Mouse (Mus musculus): ENCODE data around the gene Ndufs5. TPM values are rescaled to one million over a fixed set of nuclear protein-coding genes. Genes with fewer than 3 reads are reported as not detected.

Ndufs5 gene
- polyA plus RNA-seq, 1 experiment = 16.5 TPM

- TF ChIP-seq POLR2A (IDR thresholded peaks at IDR 0.05; ENCODE audit: low read depth, low read length) (no peak), CTCF (IDR thresholded peaks at IDR 0.05; ENCODE audit: extremely low read depth, insufficient read length, insufficient replicate concordance, low read depth, low read length) (no peak)
- Histone ChIP-seq H3K27ac (ENCODE audit: insufficient read depth, low read depth, low read length) (peak overlapping the region; percentile 17), H3K4me3 (ENCODE audit: low read depth, low read length) (peak overlapping the region; percentile 84), H3K4me1 (ENCODE audit: control insufficient read depth, insufficient read depth, insufficient read length, low read length) (peaks cover 2% of the 10 kb centered on the region; the same call in 1 of the 2 replicates), H3K36me3 (ENCODE audit: control insufficient read depth, insufficient read depth, low read length) (no peaks in the 10 kb centered on the region; the same call in none of the 2 replicates), H3K27me3 (ENCODE audit: control insufficient read depth, insufficient read depth, low read length) (no peaks in the 10 kb centered on the region)
- 2% methylated on average over 10 of the region's 10 CpGs for WGBS
Measured at GRCm38 (mm10) chr4:123748726-123749415, 30.9 kb upstream of the Ndufs5 start.

- Histone ChIP-seq H3K27ac (ENCODE audit: insufficient read depth, low read depth, low read length) (no peak overlapping the region), H3K27me3 (ENCODE audit: control insufficient read depth, insufficient read depth, low read length) (no peaks in the 10 kb centered on the region)
Measured at GRCm38 (mm10) chr4:123745221-123745775, 27.3 kb upstream of the Ndufs5 start.

GRCm38 (mm10) chr4:123742891-123743290 lies 24.9 kb upstream of the Ndufs5 start:
- Histone ChIP-seq H3K4me3 (ENCODE audit: low read depth, low read length) (no peak overlapping the region), H3K36me3 (ENCODE audit: control insufficient read depth, insufficient read depth, low read length) (peaks cover 43% of the 10 kb centered on the region), H3K27ac (ENCODE audit: insufficient read depth, low read depth, low read length) (no peak overlapping the region), H3K27me3 (ENCODE audit: control insufficient read depth, insufficient read depth, low read length) (no peaks in the 10 kb centered on the region; the same call in 1 of the 2 replicates), H3K4me1 (ENCODE audit: control insufficient read depth, insufficient read depth, insufficient read length, low read length) (no peaks in the 10 kb centered on the region; the same call in 1 of the 2 replicates)
- TF ChIP-seq POLR2A (IDR thresholded peaks at IDR 0.05; ENCODE audit: low read depth, low read length) (no peak), CTCF (IDR thresholded peaks at IDR 0.05; ENCODE audit: extremely low read depth, insufficient read length, insufficient replicate concordance, low read depth, low read length) (no peak)
- 73% methylated on average over 1 of the region's 1 CpGs for WGBS

More at GRCm38 (mm10) chr4:123745221-123745775, 27.3 kb upstream of the Ndufs5 start:
- no peak overlapping the region for H3K4me3 ChIP-seq (ENCODE audit: low read depth, low read length)
- H3K4me1 ChIP-seq (ENCODE audit: control insufficient read depth, insufficient read depth, insufficient read length, low read length) = no peaks in the 10 kb centered on the region; the same call in 1 of the 2 replicates
- peaks cover 23% of the 10 kb centered on the region for H3K36me3 ChIP-seq (ENCODE audit: control insufficient read depth, insufficient read depth, low read length)
- 95% methylated on average over 4 of the region's 4 CpGs for WGBS
- no peak for TF ChIP-seq POLR2A (IDR thresholded peaks at IDR 0.05; ENCODE audit: low read depth, low read length)
- TF ChIP-seq CTCF (IDR thresholded peaks at IDR 0.05; ENCODE audit: extremely low read depth, insufficient read length, insufficient replicate concordance, low read depth, low read length) = no peak

DNA sequence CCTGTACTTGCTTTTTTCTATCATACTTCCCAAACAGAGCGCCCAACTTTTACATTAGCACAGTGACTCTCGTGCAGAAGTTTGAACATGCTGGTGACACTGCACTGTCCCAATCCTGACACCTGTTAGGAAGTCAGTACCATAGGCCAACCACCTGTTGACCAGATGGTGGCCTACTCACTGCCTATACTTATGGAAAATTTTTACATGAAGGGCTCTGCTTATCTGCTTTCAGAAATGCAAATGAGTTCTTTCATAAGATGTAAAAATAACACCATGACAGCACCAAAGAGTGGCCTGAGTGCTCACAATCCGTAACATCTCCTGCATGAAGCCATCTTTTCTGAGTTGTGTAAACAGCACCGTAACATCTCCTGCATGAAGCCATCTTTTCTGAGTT lies 20.7 kb upstream of the Ndufs5 start:
- Histone ChIP-seq H3K27me3 (ENCODE audit: control insufficient read depth, insufficient read depth, low read length) (no peaks in the 10 kb centered on the region; the same call in 1 of the 2 replicates), H3K27ac (ENCODE audit: insufficient read depth, low read depth, low read length) (no peak overlapping the region), H3K4me3 (ENCODE audit: low read depth, low read length) (no peak overlapping the region), H3K4me1 (ENCODE audit: control insufficient read depth, insufficient read depth, insufficient read length, low read length) (no peaks in the 10 kb centered on the region; the same call in 1 of the 2 replicates), H3K36me3 (ENCODE audit: control insufficient read depth, insufficient read depth, low read length) (peaks cover 61% of the 10 kb centered on the region)
- TF ChIP-seq CTCF (IDR thresholded peaks at IDR 0.05; ENCODE audit: extremely low read depth, insufficient read length, insufficient replicate concordance, low read depth, low read length) (no peak), POLR2A (IDR thresholded peaks at IDR 0.05; ENCODE audit: low read depth, low read length) (no peak)
- 92% methylated on average over 4 of the region's 4 CpGs for WGBS

DNA sequence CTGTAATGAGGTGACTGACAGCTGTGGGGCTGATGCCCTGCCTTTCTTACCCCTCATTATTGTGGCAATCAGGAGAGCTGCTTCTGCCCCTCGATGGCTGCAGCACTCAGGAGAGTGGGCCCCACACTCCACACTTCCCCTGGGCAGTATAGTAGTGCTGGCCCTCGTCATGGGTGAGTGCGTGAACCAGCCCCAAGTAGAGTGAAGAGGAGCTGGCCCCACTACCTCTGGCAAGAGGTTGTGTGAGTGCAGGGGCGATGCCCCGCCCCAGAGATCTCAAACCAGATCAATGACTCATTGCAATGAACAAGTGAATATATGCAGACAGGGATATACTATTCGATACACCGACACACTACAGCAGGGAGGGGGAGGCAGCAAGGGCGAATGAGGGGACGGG lies 15.5 kb upstream of the Ndufs5 start:
- Histone ChIP-seq H3K4me3 (ENCODE audit: low read depth, low read length) (no peak overlapping the region), H3K36me3 (ENCODE audit: control insufficient read depth, insufficient read depth, low read length) (peaks cover 28% of the 10 kb centered on the region), H3K27ac (ENCODE audit: insufficient read depth, low read depth, low read length) (no peak overlapping the region), H3K4me1 (ENCODE audit: control insufficient read depth, insufficient read depth, insufficient read length, low read length) (no peaks in the 10 kb centered on the region), H3K27me3 (ENCODE audit: control insufficient read depth, insufficient read depth, low read length) (no peaks in the 10 kb centered on the region; the same call in 1 of the 2 replicates)
- WGBS = 89% methylated on average over 9 of the region's 9 CpGs
- no peak for TF ChIP-seq CTCF (IDR thresholded peaks at IDR 0.05; ENCODE audit: extremely low read depth, insufficient read length, insufficient replicate concordance, low read depth, low read length)
- TF ChIP-seq POLR2A (IDR thresholded peaks at IDR 0.05; ENCODE audit: low read depth, low read length) = no peak

DNA sequence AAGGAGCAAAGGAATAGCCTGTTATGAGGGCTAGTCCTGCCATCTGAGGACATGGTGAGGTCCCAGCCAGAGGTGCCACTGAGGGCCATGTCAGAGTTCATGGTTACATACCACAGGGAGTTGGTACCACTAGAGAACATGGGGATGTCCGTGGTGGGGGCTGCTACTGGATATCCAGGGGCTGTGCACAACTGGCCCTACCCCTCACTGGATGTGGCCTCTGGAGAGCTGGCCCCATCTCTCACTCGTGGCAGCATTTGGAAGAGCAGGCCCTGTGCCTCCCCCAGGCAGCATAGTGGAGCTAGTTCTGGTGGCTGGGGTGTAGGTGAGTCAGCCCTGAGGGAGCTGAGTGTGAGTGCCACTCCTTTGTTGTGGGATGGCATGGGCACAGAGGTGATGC lies 14.9 kb upstream of the Ndufs5 start:
- WGBS = 85% methylated on average over 2 of the region's 2 CpGs
- TF ChIP-seq CTCF (IDR thresholded peaks at IDR 0.05; ENCODE audit: extremely low read depth, insufficient read length, insufficient replicate concordance, low read depth, low read length) = no peak
- no peak for TF ChIP-seq POLR2A (IDR thresholded peaks at IDR 0.05; ENCODE audit: low read depth, low read length)

DNA sequence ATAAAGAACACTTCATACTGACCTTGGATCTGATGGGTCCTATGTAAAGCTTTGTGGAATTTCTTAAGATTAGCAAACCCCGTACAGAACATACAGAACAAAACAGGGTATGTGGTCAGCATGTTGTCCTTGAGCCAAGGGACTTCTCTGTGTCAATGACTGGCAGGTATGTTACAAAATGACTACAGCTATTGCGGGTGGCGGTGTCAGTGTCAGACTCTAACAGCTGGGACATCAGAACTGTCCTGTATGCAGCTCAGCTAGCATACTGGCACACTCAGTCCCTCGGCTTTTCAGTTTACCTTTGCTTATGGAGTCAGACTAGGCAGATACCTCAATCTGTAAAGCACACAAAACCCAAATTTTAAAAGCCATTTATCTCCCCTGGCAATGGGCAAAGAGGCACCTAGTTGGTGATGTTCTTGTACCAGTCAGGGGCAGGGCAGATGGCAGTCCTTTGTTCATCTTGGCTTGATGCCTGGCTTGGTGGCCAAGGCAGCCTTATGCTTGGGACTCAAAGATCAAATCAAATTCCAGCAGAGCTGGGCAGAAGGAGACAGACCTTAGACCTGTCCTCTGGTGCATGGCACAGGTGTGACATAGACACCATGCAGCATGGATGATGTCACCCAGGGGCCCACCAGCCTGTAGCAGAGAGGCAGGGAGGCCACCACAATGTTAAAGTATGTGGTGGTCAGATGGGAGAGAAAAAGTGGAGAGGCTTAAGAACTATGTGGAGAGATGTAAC lies 14.3 kb upstream of the Ndufs5 start:
- Histone ChIP-seq H3K4me1 (ENCODE audit: control insufficient read depth, insufficient read depth, insufficient read length, low read length) (no peaks in the 10 kb centered on the region), H3K4me3 (ENCODE audit: low read depth, low read length) (no peak overlapping the region), H3K36me3 (ENCODE audit: control insufficient read depth, insufficient read depth, low read length) (peaks cover 19% of the 10 kb centered on the region), H3K27me3 (ENCODE audit: control insufficient read depth, insufficient read depth, low read length) (no peaks in the 10 kb centered on the region), H3K27ac (ENCODE audit: insufficient read depth, low read depth, low read length) (no peak overlapping the region)
- TF ChIP-seq POLR2A (IDR thresholded peaks at IDR 0.05; ENCODE audit: low read depth, low read length) = no peak
- TF ChIP-seq CTCF (IDR thresholded peaks at IDR 0.05; ENCODE audit: extremely low read depth, insufficient read length, insufficient replicate concordance, low read depth, low read length) = no peak
- WGBS = 90% methylated on average over 4 of the region's 4 CpGs

More for the DNA sequence above, 14.9 kb upstream of the Ndufs5 start:
- peaks cover 23% of the 10 kb centered on the region for H3K36me3 ChIP-seq (ENCODE audit: control insufficient read depth, insufficient read depth, low read length)
- no peak overlapping the region for H3K4me3 ChIP-seq (ENCODE audit: low read depth, low read length)
- no peaks in the 10 kb centered on the region for H3K27me3 ChIP-seq (ENCODE audit: control insufficient read depth, insufficient read depth, low read length)
- H3K27ac ChIP-seq (ENCODE audit: insufficient read depth, low read depth, low read length) = no peak overlapping the region
- H3K4me1 ChIP-seq (ENCODE audit: control insufficient read depth, insufficient read depth, insufficient read length, low read length) = no peaks in the 10 kb centered on the region

Data from small intestine, adult 2 months (tissue).